Mouse (Mus musculus) forebrain, embryonic 10.5 days (tissue): ENCODE data around the gene Arhgap33. TPM values are rescaled to one million over a fixed set of nuclear protein-coding genes. Genes with fewer than 3 reads are reported as not detected.

ENCODE experiments used
- DNase-seq: peaks from one replicate; pipeline ENCODE4 v3.0.0-alpha.2; 2017; ENCODE audit warnings: low spot score; ENCODE audit errors: extremely low spot score
- H3K27ac ChIP-seq: fragments of 300-500 bp; sonication (generic); 2 replicates; pipeline ENCODE4 v1.5.1; 2016; ENCODE audit warnings: mild to moderate bottlenecking
- H3K27me3 ChIP-seq: fragments of 300-500 bp; sonication (generic); 2 replicates; pipeline ENCODE4 v1.6.1; 2016; ENCODE audit warnings: mild to moderate bottlenecking; ENCODE audit not compliant: poor library complexity, severe bottlenecking
- H3K36me3 ChIP-seq: fragments of 300-500 bp; sonication (generic); replicated peaks from 2 replicates; pipeline ENCODE4 v1.6.1; 2016; ENCODE audit warnings: mild to moderate bottlenecking, moderate library complexity
- H3K4me1 ChIP-seq: fragments of 300-500 bp; sonication (generic); 2 replicates; pipeline ENCODE4 v1.6.1; 2016
- H3K4me3 ChIP-seq: fragments of 300-500 bp; sonication (generic); 2 replicates; pipeline ENCODE4 v1.5.1; 2016; ENCODE audit warnings: mild to moderate bottlenecking, moderate library complexity
- H3K9me3 ChIP-seq: fragments of 300-500 bp; sonication (generic); 2 replicates; pipeline ENCODE4 v1.6.1; 2016; ENCODE audit warnings: mild to moderate bottlenecking, moderate library complexity
- WGBS: fragments of 180-500 bp; shearing (Covaris S2); methylation state at CpG from one replicate; pipeline ENCODE4 v1.1.7; 2016; 5-methylcytosine and 5-hydroxymethylcytosine counted together
- polyA plus RNA-seq: library from polyadenylated mRNA; unstranded; fragments of >200 nt; fragmentation: Nextera tagmentation; extraction: Ambion mirVana; gene quantifications from 2 replicates; pipeline ENCODE4 v1.2.1, GENCODE M21; 2016

The Arhgap33 gene
- polyA plus RNA-seq, 1 experiment from 2014 or later, result 31.9 TPM

DNA sequence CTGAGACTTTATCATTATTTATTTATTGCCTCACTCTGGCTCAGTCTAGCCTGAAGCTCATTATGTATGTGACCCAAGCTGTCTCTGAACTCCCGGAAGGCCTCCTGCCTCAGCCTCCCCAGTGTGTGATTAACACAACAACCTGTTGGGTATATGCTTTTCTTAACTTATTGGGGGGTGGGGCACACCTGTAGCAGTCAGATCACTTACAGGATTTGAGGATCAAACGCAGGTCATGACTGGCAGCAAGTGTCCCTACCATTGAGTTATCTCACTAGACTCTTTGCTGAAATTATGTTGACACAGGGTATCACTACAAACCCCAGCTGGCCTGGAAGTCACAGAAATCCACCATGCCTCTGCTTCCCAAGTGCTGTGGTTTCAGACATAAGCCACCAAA lies 25.4 kb upstream of the Arhgap33 start:
- Histone ChIP-seq H3K27me3 (no peaks in the 10 kb centered on the region), H3K9me3 (no peaks in the 10 kb centered on the region), H3K27ac (peak overlapping the region; percentile 82; the same call in 1 of the 2 replicates), H3K4me3 (peak overlapping the region; percentile 76; the same call in 1 of the 2 replicates), H3K36me3 (peaks cover 37% of the 10 kb centered on the region), H3K4me1 (peaks cover 38% of the 10 kb centered on the region)
- DNase-seq, result no peak
- WGBS, result 72% methylated on average over 2 of the region's 2 CpGs

DNA sequence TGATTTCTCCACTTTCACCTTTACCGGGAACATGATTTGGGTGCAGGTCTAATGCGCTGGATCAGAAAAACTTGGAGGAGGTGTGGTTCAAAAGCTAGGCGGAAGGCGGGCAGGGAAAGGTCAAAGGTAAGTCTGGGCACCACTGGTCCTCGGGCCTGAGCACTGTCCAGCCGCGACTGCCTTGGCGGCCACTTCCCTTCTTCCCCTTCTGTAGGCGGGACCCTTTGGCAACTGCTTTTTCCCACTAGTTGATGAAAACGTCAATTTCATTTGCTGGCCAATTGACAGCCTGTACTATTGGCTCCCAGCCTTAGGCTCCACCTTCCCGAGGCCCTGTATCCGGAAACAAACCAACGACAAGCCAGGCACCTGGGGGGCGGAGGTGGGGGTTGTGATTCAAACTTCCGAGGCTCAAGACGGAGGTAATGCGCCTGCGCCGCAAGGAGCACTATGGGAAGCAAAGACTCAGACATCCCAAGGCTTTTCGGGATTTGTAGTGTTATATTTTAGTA lies 24.6 kb upstream of the Arhgap33 start, which contains the start of gene Lin37:
Gene Lin37, minus strand, starts transcription at position 396 of the 512 bp plus-strand sequence.
- WGBS, result 0% methylated on average over 20 of the region's 20 CpGs
- Histone ChIP-seq H3K9me3 (no peaks in the 10 kb centered on the region), H3K27me3 (0 out of 2 replicates have a peak, but pooled peaks cover under 1% of the 10 kb centered on the region), H3K27ac (peak within 1 kb of the TSS; percentile 82), H3K4me1 (peaks cover 38% of the 10 kb centered on the region), H3K4me3 (peak within 1 kb of the TSS; percentile 76), H3K36me3 (peaks cover 37% of the 10 kb centered on the region)
- DNase-seq, result peak; percentile 96

DNA sequence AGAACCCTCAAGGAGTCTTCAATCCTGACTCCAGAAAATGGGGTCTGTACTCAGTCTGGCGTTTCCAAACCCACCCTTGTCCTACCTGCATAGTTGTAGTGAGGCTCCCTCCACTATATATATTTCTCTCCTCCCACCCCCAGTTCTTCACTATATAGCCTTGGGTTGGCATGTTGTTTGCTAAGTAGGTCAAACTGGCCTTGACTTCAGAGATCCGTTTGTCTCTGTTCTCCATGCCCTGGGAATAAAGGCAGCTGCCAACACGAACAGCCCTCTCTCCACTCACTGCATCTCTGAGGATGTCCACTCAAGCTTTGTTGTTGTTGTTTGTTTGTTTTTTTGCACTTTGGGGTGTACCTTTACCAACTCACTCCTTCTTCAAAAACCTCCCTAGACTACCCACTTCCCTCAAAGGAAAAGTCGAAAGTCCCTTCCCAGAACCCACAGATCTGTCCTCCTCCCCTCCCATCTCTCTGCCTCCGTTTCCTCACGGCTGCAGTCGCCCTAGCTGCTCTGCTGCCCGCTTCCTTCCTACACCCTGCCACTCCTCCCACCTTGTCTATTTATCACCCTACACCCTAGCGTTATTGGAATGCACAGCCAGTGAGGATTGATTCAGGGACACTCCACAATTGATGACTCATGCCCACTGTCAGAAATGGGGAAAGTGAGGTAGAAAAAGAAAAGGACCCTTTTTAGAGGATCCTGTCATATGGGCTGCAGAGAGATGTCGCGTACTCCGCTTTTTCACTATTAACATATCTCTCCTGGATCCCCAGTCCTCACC lies 24.0 kb upstream of the Arhgap33 start:
- H3K27ac ChIP-seq, result peak overlapping the region; percentile 82
- no peaks in the 10 kb centered on the region for H3K9me3 ChIP-seq
- DNase-seq, result no peak
- H3K4me3 ChIP-seq, result peak overlapping the region; percentile 76
- peaks cover 33% of the 10 kb centered on the region for H3K4me1 ChIP-seq
- H3K27me3 ChIP-seq, result peaks cover 7% of the 10 kb centered on the region; the same call in 1 of the 2 replicates
- peaks cover 40% of the 10 kb centered on the region for H3K36me3 ChIP-seq
- WGBS, result 19% methylated on average over 12 of the region's 12 CpGs

DNA sequence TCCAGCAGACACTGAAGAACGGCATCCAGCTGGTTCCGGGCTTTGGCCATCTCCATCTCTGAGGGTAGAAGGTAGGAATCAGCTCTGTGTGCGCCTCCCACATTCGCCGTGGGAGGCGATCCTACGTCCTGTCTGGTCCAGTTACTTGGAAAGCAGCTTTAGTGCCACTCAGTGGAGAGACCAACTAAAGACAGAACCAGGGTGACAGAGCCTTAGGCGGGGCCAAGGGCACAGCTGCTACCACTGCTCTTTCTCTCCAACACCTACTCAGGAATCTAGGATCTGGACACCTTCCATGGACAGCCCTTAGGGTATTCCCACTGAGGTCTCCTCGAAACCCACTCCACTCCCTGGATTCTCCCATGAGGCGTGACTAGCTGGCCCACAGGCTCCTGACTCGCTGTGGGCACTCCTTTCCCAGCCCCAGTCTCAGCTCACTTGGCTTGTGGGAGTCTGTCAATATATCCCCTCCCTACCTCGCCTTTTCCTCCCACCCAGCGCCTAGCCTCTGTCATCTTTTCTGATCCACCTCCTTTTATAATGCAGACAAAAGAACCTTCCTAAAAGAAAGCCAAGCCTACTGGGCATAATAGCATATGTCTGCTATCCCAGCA lies 23.1 kb upstream of the Arhgap33 start:
- H3K9me3 ChIP-seq, result no peaks in the 10 kb centered on the region
- peaks cover 37% of the 10 kb centered on the region for H3K4me1 ChIP-seq
- no peak for DNase-seq
- H3K36me3 ChIP-seq, result peaks cover 40% of the 10 kb centered on the region
- H3K27me3 ChIP-seq, result peaks cover 11% of the 10 kb centered on the region; the same call in 1 of the 2 replicates
- H3K27ac ChIP-seq, result no peak overlapping the region
- H3K4me3 ChIP-seq, result peak overlapping the region; percentile 76
- WGBS, result 92% methylated on average over 13 of the region's 13 CpGs

DNA sequence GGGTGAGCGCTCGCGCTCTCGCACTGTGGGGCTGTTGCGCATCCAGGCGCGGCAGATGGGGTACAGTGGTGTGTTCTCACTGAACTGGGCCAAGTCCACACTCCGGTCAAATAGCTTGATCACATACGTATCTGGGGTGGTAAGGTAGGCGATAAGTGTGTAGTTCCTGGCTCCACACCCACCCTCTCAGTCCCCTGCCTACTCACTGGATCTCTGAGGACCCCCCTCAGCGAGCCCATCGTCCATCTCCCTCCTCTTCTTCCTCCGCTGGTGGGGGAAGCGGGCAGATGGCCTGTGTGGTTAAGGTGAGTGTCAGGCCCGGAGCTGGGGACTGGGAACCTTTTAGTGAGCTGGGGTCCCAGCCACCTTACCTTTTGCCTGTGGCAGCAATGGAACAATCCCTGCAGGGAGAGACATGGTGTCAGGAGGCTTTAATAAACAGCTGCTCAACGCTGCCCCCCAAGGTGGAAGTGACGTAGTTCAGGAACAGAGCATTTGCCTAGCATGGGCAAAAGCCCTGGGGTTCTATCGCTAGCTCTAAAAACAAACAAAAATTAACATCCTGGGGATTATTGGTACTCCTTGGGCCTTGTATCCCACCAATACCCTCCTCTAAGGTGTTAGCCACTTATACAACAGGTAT lies 22.2 kb upstream of the Arhgap33 start:
- DNase-seq, result no peak
- Histone ChIP-seq H3K9me3 (no peaks in the 10 kb centered on the region), H3K27ac (no peak overlapping the region), H3K27me3 (peaks cover 11% of the 10 kb centered on the region; the same call in 1 of the 2 replicates), H3K4me3 (no peak overlapping the region), H3K4me1 (peaks cover 39% of the 10 kb centered on the region), H3K36me3 (peaks cover 40% of the 10 kb centered on the region)
- 94% methylated on average over 18 of the region's 18 CpGs for WGBS

DNA sequence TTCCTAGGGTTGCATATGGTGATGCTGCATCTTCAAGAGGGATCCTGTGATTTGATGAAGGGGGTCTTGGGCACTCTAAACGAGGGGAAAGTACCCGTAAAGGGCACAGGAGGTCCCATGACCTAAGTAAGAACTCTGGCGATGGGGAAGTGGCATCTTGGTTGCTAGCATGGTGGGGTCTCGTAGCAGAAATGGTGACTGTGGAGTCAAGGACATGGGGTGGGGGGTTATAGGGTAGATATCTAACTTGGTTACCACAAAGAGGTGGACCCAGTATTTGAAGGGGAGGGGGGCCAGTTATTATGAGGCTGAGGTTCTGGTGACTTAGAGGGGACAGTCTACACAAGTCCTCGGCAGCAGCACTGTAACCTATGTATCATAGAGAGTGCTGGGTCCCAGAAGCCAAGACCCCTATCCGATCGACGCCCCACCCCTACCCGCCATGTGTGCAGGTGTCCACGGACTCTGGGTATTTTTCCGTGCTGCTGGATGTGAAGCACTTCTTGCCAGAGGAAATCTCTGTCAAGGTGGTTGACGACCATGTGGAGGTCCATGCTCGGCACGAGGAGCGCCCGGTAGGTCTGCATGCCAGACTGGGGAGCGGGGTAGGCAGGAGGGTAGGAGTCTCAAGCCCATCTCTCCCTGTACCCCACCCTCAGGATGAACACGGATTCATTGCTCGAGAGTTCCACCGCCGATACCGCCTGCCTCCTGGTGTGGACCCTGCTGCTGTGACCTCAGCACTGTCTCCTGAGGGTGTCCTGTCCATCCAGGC lies 19.1 kb upstream of the Arhgap33 start:
- Histone ChIP-seq H3K36me3 (peaks cover 46% of the 10 kb centered on the region), H3K4me1 (peaks cover 33% of the 10 kb centered on the region), H3K9me3 (no peaks in the 10 kb centered on the region), H3K27me3 (peaks cover 11% of the 10 kb centered on the region; the same call in 1 of the 2 replicates), H3K27ac (peak overlapping the region; percentile 93), H3K4me3 (peak overlapping the region; percentile 58)
- WGBS, result 89% methylated on average over 22 of the region's 22 CpGs
- no peak for DNase-seq

DNA sequence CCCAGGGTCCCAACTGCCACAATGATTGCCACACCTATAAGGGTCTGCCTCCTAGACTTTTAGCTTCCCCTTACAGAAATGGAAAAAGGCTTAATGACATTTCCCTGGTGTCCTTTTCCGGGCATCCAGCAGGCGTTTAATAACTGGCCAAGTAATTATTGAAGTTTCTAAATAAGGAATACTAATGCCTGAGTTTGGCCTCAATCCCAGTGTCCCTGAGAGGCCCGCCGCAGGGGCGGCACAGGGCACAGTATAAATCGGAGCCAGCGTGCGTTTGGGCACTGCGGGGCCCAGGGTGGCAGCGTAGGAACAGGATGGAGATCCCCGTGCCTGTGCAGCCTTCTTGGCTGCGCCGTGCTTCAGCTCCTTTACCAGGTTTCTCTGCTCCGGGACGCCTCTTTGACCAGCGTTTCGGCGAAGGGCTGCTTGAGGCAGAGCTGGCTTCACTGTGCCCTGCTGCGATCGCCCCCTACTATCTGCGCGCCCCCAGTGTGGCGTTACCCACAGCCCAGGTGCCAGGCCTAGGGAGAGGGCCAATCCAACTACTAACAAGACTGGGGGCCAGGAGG lies 18.2 kb upstream of the Arhgap33 start:
- H3K9me3 ChIP-seq, result no peaks in the 10 kb centered on the region
- H3K4me1 ChIP-seq, result peaks cover 24% of the 10 kb centered on the region
- peak overlapping the region; percentile 93 for H3K27ac ChIP-seq
- H3K4me3 ChIP-seq, result peak overlapping the region; percentile 58
- H3K36me3 ChIP-seq, result peaks cover 55% of the 10 kb centered on the region
- 10% methylated on average over 23 of the region's 23 CpGs for WGBS
- H3K27me3 ChIP-seq, result peaks cover 11% of the 10 kb centered on the region; the same call in 1 of the 2 replicates
- DNase-seq, result no peak

DNA sequence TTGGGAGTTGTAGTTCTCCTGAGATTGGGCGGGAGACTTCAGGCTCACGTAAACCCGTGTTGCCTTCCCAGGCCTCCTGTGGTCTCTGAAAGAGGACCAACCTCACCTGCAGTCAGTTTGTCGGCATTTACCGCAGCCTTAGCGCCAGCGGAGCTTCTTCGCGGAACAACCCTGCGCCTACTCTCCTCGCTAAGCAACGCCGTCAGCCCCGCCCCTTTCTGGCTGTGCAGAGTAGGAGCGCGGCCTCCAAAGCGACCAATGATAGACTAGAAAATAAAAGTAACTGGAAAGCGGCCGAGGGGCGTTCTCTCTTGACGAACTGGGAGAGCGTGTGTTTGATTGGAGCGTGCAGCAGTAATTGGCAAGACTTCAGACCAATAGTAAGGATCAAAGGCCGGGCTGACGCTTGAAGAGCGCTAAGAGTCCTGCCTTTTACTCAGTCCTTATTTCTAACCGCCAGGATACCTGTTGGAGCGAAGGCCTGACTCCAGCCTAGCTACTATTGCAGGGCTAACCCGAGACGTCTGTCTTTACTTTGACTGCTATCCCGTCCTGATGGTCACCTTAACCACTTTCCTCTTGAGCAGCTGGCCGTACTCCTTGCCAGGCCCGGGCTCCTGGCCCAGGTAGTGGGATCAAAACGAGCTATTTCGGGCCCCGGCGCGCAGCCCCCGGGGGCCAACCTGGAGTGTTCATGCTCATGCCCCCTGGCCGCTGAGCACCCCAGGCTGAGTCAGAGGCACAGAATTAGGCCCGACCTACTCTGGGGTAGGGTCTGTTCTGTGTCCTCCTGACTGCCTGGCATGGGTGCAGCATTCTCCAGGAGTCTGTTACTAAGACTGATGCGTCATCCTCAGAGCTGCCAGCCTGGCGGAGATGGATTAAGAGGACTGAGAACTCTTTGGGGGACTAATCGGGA lies 17.5 kb upstream of the Arhgap33 start, which contains the start of the genes Hspb6 and Proser3:
Gene Hspb6, plus strand, starts transcription at position 77 of the 919 bp plus-strand sequence.
Gene Proser3, minus strand, starts transcription at position 198 of the 919 bp plus-strand sequence.
- H3K27me3 ChIP-seq, result peaks cover 11% of the 10 kb centered on the region; the same call in 1 of the 2 replicates
- DNase-seq, result peak; percentile 96
- H3K36me3 ChIP-seq, result peaks cover 57% of the 10 kb centered on the region
- peak within 1 kb of the TSS; percentile 58 for H3K4me3 ChIP-seq
- WGBS, result 1% methylated on average over 44 of the region's 44 CpGs
- H3K27ac ChIP-seq, result peak within 1 kb of the TSS; percentile 93
- H3K4me1 ChIP-seq, result peaks cover 18% of the 10 kb centered on the region
- no peaks in the 10 kb centered on the region for H3K9me3 ChIP-seq

DNA sequence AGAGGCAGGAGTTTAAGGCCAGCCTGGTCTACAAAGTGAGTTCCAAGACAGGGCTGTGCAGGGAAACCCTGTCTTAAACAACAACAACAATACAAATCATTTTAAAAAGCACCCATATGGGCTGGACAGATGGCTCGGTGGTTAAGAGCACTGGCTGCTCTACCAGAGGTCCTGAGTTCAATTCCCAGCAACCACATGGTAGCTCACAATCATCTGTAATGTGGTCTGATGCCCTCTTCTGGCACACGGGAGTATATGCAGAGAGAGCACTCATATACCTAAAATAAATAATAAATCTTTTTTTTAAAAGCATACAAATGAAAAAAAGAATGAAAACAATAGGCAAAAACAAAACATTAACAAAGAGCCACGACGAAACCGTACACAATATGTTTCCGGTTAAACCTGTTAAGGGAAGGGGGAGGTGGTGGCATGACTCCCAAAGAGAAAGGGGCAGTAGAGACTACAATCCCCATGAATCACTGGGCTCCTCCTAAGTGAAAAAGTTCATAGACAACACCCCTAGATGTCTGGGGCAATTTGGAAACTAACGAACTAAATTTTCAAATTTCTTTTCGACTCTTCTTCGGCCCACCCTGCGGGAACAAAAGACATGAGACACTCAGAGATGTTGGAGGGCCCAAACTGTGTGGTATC lies 16.7 kb upstream of the Arhgap33 start:
- Histone ChIP-seq H3K27me3 (peaks cover 11% of the 10 kb centered on the region; the same call in 1 of the 2 replicates), H3K4me1 (peaks cover 18% of the 10 kb centered on the region), H3K36me3 (peaks cover 55% of the 10 kb centered on the region), H3K9me3 (no peaks in the 10 kb centered on the region), H3K27ac (peak overlapping the region; percentile 93), H3K4me3 (peak overlapping the region; percentile 58)
- no peak for DNase-seq
- WGBS, result 3% methylated on average over 10 of the region's 10 CpGs

DNA sequence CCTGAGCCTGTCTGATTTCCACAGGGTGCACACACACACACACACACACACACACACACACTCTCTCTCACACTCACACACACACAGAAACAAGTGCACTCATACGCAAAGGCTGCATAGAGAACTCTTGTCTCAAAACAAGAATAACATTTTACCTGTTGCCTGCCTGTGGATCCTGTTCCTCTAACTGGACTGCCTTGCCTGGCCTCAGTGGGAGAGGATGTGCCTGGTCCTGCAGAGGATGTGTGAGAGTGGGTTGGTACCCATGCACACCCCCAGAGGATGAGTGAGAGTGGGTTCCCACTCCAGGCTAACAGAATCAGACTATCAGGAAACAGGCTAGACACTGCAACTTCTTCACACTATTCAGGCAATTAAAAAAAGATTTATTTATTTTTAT lies 15.7 kb upstream of the Arhgap33 start:
- 94% methylated on average over 1 of the region's 1 CpGs for WGBS
- Histone ChIP-seq H3K36me3 (peaks cover 54% of the 10 kb centered on the region), H3K27me3 (peaks cover 11% of the 10 kb centered on the region; the same call in 1 of the 2 replicates), H3K27ac (no peak overlapping the region), H3K4me1 (peaks cover 18% of the 10 kb centered on the region), H3K4me3 (0 out of 2 replicates have a peak overlapping the region, but pooled peaks have one; percentile 58), H3K9me3 (no peaks in the 10 kb centered on the region)
- no peak for DNase-seq
